Mouse (Mus musculus): ENCODE results near the gene Gm10134.
"Not testable (repeated sequence)": the region's sequence is repeated elsewhere in the genome, so short reads cannot be mapped to it uniquely, and the experiment has no call there.

The Gm10134 gene

GRCm38 (mm10) chr2:28504676-28505075 is 1.2 kb upstream of the Gm10134 start:
- DNase-seq (ENCODE audit: low read depth, low spot score): no peak

DNA sequence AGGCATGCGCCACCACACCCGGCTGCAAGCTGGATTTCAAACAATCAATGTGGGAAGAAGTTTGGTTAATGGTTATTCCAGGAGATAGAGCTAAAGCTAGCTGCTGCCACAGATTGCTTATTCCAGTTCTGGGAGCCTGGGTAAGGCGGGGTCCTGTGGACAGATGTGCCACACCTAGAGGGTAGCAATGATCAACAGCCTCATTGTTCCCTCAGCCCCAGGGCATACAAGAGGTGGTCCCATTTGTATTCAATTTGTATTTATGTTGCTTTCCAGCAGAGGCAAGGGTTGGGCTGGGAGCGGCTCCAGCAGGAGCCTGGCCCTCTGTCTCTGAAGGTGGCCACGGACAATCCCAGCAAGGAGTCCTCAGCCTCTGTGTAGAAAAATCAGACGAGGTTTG is 396 bp downstream of the Gm10134 start:
- DNase-seq (ENCODE audit: low read depth, low spot score): no peak

DNA sequence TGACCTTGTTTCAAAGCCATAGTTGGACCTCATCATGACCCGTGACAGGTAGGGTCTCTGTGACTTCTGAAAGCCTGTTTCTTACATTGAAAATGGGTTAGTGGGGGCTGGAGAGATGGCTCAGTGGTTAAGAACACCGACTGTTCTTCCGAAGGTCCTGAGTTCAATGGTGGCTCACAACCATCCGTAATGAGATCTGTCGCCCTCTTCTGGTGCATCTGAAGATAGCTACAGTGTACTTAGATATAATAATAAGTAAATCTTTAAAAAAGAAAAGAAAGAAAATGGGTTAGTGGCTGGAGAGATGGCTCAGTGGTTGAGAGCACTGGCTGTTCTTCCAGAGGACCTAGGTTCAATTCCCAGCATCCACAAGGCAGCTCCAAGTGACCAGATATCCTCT is 5.7 kb downstream of the Gm10134 start:
- not testable (repeated sequence) for DNase-seq (ENCODE audit: low read depth, low spot score)

GRCm38 (mm10) chr2:28512798-28513401 is 7.0 kb downstream of the Gm10134 start, which contains the start of gene Ralgds:
Gene Ralgds, plus strand, starts transcription at chr2:28513125.
- DNase-seq (ENCODE audit: low read depth, low spot score): no peak

- no peak for DNase-seq (ENCODE audit: low read depth, low spot score)
These were observed 7.8 kb downstream of the Gm10134 start for GRCm38 (mm10) chr2:28513431-28514370.

GRCm38 (mm10) chr2:28514489-28514888 is 8.6 kb downstream of the Gm10134 start:
- peak; percentile 78 for DNase-seq (ENCODE audit: low read depth, low spot score)

DNA sequence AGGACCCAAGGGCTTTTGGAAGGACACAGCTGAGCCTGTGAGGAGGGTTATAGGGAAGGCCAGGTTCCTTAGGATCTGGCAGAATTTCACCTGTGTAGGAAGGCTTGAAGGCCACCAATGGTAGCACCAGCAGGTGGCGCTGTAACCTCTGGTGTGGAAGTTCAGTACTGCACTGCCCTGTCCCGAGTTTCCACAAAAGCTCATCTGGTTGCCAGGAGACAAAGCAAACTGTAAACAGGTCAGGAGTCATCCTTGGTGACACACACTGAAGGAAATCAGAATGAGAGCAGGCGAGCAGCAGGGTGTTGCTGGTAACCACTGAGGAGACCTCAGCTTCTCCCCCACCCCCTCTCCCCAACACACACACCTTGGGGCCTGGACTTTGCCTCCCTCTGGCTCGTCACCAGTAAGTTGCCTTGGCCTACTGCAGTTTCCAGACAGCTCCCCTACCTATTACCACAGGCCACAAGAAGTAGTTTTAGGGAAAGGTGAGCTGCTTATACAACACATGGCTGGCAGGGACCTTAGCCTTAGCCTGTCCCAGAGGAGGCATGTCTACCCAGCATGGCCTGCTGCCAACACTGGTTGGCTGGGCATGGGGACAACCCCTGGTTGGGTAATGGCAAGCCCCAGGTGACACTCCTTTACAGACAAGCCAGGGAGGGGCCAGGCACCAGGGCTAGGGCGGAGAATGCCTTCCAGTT is 11.5 kb downstream of the Gm10134 start:
- DNase-seq (ENCODE audit: low read depth, low spot score): peak; percentile 72

DNA sequence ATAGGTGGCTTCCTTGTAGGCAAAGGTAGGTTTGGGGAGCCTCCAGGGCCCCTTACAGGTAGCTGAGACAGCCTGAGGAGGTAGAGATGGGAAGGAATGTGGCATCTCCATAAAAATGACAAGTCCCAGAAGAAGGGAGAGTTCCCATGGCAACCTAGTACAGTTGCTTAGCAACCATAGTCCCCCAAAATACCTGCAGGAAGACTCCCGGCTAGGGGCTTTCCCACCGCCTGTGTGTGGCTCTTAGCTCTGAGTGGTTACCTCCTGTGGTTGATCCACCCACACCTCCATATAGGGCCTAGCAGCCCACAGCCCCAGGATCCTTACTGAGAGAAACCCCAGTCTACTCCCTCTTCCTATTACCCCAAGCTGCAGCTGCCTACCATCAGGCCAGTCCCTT is 12.3 kb downstream of the Gm10134 start:
- DNase-seq (ENCODE audit: low read depth, low spot score): no peak

DNA sequence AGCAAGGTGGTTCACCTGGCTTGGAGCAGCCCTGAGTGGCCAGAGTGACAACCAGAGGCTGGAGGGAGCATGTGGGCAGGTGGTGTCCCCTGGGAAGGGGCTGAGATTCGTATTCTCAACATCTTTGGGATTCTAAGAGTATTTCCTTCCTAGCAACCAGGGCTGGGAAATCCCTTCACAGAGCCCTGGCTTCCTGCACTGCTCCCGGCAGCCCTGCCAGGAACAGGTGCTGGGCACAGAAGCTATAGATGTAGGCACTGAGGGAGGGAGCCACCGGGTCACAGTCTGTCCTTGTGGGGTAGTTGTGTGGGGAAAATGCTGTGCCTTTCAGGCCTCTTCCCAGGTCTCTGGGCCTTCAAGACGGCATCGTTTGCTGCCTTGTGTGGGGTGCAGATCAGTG is 14.7 kb downstream of the Gm10134 start:
- DNase-seq (ENCODE audit: low read depth, low spot score): no peak

GRCm38 (mm10) chr2:28521571-28522151 is 15.8 kb downstream of the Gm10134 start:
- DNase-seq (ENCODE audit: low read depth, low spot score): no peak

DNA sequence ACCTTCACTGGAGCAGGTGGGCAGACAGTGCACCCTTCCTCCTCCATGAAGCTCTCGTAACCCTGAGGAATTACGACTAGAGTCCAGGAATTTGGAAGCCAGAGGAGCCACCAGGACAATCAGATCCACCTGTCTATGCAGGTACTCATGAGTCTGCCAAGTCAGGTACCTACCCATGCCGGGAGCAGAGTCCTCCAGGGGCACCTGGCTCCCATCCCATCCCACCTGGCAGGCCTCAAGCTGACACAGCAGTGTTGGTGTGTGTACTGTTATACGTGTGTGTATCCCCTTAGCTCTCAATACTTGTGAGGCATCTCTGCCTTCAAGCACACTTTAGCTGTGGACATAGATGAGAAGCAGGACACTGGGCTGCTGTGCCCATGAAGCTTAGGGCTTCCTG is 16.3 kb downstream of the Gm10134 start:
- DNase-seq (ENCODE audit: low read depth, low spot score): no peak

- no peak for DNase-seq (ENCODE audit: low read depth, low spot score)
These were observed 17.8 kb downstream of the Gm10134 start for GRCm38 (mm10) chr2:28523643-28524117.

GRCm38 (mm10) chr2:28524406-28524805 is 18.5 kb downstream of the Gm10134 start:
- DNase-seq (ENCODE audit: low read depth, low spot score): no peak

- no peak for DNase-seq (ENCODE audit: low read depth, low spot score)
These were observed 19.5 kb downstream of the Gm10134 start for GRCm38 (mm10) chr2:28525219-28525942.

GRCm38 (mm10) chr2:28525943-28526876 is 20.3 kb downstream of the Gm10134 start:
- DNase-seq (ENCODE audit: low read depth, low spot score): no peak

DNA sequence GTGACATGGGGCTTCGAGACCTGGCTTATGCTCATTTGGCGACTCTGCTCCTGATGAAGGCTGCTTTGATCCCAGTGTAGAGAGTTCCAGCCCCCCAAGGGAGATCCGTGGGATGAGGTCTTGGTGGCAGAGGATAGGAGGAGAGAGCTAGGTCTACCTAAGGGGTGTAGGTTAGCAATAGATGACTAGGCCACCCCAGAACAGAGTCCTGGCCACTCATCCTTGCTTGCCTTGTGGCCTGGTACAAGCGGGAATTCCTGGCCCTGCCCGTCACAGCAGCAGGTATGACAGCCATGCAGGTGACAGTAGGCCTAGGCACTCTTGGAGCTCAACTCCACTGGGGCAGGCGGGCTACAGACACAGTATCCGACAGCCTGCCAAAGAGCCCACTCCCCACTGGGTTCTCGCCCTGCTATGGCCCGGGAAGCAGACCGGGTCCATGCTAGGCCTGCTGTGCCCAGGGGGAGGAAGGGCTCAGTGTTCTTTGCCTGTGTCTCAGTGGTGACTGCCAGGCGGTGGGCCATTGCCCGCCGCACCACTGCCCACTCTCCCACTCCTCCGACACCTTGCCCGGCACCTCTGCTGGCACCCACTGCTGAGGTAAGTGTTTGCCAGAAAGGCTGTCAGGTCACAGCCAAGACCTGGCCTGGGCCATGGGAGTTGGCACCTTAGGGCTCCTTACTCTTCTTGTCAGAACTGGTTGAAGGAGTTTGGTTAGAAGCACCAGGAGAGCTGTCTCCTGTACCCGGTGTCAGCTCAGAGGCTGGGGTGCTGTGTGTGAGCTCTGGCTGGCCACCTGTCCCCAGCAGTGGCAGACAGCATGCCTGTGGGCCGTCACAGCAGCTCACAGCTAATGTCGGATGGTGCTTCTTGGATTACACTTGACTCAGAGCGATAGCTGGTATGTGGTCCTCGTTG is 21.8 kb downstream of the Gm10134 start:
- DNase-seq (ENCODE audit: low read depth, low spot score): no peak

DNA sequence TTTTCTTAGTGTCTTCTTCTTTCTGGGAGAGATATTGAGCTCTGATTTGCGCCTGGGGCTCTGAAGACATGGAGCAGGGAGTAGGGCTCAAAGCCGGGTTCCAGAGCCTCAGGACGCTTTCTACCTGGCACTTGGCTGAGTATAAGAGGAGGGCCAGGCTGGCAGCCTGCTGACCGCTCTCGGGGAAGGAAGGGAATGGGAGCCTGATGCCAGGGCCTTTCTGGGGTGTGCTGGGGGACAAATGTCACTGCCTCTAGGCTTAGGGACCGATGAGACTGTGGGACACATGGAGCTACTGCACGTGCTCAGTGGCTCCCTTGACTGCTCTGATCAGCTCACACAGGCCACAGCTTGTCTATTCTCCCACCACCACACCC is 22.4 kb downstream of the Gm10134 start:
- no peak for DNase-seq (ENCODE audit: low read depth, low spot score)

GRCm38 (mm10) chr2:28529856-28530255 is 24.0 kb downstream of the Gm10134 start:
- DNase-seq (ENCODE audit: low read depth, low spot score): no peak

DNA sequence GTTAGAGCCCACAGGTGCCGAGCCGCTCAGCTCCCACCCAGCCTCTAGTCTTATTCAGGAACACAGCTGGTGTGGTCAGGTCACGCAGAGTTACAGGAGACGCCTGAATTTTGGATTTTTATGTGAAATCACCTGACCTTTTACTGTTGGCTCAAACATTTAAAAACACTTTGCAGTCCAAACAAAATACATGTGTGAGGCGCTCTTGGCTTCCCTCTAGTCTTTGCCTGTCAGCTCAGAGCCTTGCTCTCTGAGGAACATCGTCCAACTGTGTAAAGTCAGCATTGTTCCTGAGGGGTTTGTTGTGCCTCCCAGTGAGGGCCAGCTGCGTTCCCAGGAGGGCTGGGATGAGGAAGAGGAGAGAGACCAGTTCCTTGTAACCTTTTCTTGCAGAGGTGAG is 24.4 kb downstream of the Gm10134 start:
- DNase-seq (ENCODE audit: low read depth, low spot score): no peak

Data from embryo, embryonic 11.5 days (tissue).